Mouse (Mus musculus): ENCODE measurements around the gene Atf1. TPM values are rescaled to one million over a fixed set of nuclear protein-coding genes. Genes with fewer than 3 reads are reported as not detected.
"Not testable (repeated sequence)": the region's sequence is repeated elsewhere in the genome, so short reads cannot be mapped to it uniquely, and the experiment has no call there.

The Atf1 gene
- polyA plus RNA-seq, 1 experiment from 2014 or later: 46.9 TPM

DNA sequence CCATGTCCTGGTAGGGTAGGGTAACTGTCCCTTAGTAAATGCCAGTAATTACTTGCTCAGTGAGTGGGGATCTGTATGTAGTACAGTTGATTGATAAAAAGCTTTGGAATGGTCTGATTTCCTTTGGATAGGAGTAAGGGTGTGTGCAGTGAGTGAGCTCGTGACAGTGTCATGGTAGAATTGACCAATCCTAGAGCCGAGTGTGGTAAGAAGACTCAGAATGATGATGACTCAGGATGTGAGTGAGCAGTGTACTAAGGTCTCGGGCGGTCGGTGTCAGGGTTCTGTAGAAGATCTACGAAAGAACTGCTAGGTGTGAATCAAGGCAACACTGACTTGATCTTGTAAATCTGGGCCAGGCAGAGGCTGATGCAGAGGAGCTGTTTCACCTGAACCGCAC lies 18.3 kb downstream of the Atf1 start:
- H3K4me3 ChIP-seq (replicated peaks): no peak overlapping the region
- WGBS: 95% methylated on average over 7 of the region's 7 CpGs
- H3K4me2 ChIP-seq: no peak overlapping the region
- H3K4me1 ChIP-seq: no peaks in the 10 kb centered on the region
- no peaks in the 10 kb centered on the region for H3K27me3 ChIP-seq (replicated peaks)
- no peak for ATAC-seq (ENCODE audit: insufficient read depth, low FRiP score, low read depth)
- no peak overlapping the region for H3K27ac ChIP-seq
- no peak overlapping the region for H3K9ac ChIP-seq
- no peaks in the 10 kb centered on the region for H3K9me3 ChIP-seq
- peaks cover 49% of the 10 kb centered on the region for H3K36me3 ChIP-seq

DNA sequence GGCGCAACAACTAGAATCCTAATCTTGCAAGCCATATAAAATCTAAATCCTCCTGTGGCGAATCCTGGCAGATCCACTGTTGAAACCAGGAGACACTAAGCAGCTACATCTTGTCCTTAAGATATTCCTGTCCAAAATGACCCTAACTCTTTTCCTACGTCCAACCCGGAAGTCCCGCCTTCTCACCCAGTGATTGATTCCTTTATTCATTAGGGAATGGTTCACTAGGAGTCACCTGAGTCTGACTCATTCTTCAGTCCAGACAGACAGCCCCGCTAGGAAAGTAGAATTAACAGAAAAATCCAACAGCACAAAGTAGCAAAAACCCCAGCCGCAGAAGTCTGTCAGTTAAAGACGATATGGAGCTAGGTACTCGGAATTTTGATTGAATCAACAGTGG lies 19.7 kb downstream of the Atf1 start:
- Histone ChIP-seq H3K9me3 (no peaks in the 10 kb centered on the region), H3K4me2 (no peak overlapping the region), H3K27me3 (replicated peaks) (no peaks in the 10 kb centered on the region), H3K9ac (no peak overlapping the region), H3K36me3 (peaks cover 54% of the 10 kb centered on the region), H3K27ac (no peak overlapping the region), H3K4me3 (replicated peaks) (no peak overlapping the region), H3K4me1 (no peaks in the 10 kb centered on the region)
- WGBS: 90% methylated on average over 9 of the region's 9 CpGs
- ATAC-seq (ENCODE audit: insufficient read depth, low FRiP score, low read depth): no peak

DNA sequence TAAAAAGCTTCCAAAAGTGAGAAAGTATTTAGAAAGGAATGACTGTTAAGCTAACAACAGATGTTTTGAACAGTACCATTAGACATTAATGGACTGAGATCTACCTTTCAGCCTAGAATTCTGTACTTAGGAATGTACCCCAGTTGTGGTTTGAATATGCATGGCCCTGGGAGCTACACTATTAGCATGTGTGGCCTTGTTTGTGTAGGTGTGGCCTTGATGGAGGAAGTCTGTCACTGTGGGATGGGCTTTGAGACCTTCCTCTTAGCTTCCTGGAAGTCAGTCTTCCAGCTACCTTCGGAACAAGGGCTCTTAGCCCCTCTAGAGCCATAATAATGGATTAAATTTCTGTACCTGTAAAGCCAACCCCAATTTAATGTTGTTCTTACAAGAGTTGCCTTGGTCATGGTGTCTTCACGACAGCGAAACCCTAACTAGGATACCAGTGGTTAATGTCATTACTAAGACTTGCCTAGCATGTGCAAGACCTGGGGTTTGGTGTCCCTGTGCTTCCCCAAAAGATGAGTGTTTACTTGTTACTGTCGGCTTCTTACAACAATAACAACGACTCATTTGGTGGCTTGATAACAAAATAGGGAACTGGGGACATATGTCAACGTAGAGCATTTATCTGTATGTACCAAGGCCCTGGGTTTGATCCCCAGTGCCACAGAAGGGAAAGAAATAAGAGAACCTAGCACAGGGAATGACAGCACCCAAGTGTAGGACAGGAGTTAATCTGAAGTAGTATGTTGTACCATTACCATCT lies 21.2 kb downstream of the Atf1 start:
- no peaks in the 10 kb centered on the region for H3K4me1 ChIP-seq
- no peaks in the 10 kb centered on the region for H3K27me3 ChIP-seq (replicated peaks)
- H3K9ac ChIP-seq: no peak overlapping the region
- ATAC-seq (ENCODE audit: insufficient read depth, low FRiP score, low read depth): no peak
- WGBS: 89% methylated on average over 6 of the region's 6 CpGs
- H3K9me3 ChIP-seq: no peaks in the 10 kb centered on the region
- H3K27ac ChIP-seq: no peak overlapping the region
- no peak overlapping the region for H3K4me3 ChIP-seq (replicated peaks)
- H3K36me3 ChIP-seq: peaks cover 59% of the 10 kb centered on the region
- no peak overlapping the region for H3K4me2 ChIP-seq

DNA sequence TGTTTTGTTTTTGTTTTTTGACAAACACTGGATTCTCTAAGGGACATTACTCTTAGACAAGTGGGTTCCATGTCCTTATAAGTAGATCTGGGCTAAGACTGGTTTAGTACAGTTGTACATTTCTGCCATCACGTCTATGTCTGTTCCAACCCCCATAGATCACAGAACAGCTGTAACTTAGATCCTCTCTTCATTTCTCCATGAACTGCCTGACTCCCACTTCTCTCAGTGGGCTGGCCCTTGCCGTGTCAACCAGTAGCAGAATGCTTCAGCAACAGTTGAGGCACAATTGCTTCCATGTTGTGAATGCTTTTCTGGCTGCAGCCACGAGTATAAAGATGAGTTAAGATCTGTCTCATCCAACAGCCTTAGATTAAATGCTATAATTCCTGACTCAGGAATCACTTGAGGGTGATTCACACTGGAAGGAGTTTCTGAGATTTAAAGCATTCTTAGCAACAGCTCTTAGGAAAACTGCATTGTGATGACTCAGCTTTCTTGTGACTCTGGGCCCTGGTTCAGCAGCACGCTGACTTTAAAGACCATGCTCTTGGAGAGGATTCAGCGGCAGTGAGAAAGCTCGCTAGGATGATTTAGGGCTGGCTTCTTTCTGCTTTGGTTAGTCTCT lies 23.6 kb downstream of the Atf1 start:
- Histone ChIP-seq H3K27me3 (replicated peaks) (no peaks in the 10 kb centered on the region), H3K4me3 (replicated peaks) (no peak overlapping the region), H3K9me3 (no peaks in the 10 kb centered on the region), H3K4me1 (no peaks in the 10 kb centered on the region), H3K4me2 (no peak overlapping the region), H3K36me3 (peaks cover 72% of the 10 kb centered on the region), H3K9ac (no peak overlapping the region), H3K27ac (no peak overlapping the region)
- ATAC-seq (ENCODE audit: insufficient read depth, low FRiP score, low read depth): no peak
- 83% methylated on average over 6 of the region's 6 CpGs for WGBS

DNA sequence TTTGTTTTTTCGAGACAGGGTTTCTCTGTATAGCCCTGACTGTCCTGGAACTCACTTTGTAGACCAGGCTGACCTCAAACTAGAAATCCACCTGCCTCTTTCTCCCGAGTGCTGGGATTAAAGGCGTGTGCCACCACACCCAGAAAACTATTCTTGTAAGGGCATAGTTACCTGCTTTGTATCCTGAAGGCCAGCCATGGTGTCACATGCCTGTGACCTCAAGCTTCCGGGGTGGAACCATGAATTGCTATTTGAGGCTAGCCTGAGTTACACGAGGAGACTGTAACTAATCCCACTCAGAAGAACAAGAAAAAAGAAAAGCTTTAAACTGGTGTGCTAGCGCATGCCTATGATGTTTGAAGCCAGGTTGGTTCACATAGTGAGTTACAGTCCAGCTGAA lies 28.8 kb downstream of the Atf1 start:
- H3K9me3 ChIP-seq: no peaks in the 10 kb centered on the region

DNA sequence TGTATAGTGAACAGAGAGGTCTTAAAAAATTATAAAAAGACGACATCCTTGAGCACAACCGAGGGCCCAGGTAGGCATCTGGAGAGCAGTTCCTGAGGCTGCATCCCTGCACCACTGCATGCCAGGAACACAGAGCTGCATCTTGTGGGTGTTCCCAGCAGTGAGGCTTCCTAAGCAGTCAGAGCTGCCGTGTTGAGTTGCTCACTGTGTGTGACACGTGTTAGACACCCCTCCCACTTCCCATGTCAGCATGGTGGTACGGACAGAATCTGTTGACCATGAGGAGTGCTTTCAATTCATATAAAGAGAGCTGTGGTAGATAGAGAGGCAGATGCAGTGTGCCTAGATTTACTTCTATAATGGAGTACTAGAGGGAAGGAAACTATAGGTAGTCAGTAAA lies 29.7 kb downstream of the Atf1 start:
- no peak overlapping the region for H3K27ac ChIP-seq
- WGBS: 84% methylated on average over 5 of the region's 5 CpGs
- peaks cover 58% of the 10 kb centered on the region for H3K36me3 ChIP-seq
- no peak overlapping the region for H3K9ac ChIP-seq
- H3K27me3 ChIP-seq (replicated peaks): no peaks in the 10 kb centered on the region
- no peaks in the 10 kb centered on the region for H3K4me1 ChIP-seq
- no peak for ATAC-seq (ENCODE audit: insufficient read depth, low FRiP score, low read depth)
- no peaks in the 10 kb centered on the region for H3K9me3 ChIP-seq
- no peak overlapping the region for H3K4me3 ChIP-seq (replicated peaks)
- no peak overlapping the region for H3K4me2 ChIP-seq

More for the DNA sequence above, 28.8 kb downstream of the Atf1 start:
- Histone ChIP-seq H3K27ac (no peak overlapping the region), H3K27me3 (replicated peaks) (no peaks in the 10 kb centered on the region), H3K9ac (no peak overlapping the region), H3K36me3 (peaks cover 63% of the 10 kb centered on the region), H3K4me2 (no peak overlapping the region), H3K4me1 (no peaks in the 10 kb centered on the region), H3K4me3 (replicated peaks) (no peak overlapping the region)
- no peak for ATAC-seq (ENCODE audit: insufficient read depth, low FRiP score, low read depth)
- WGBS: 86% methylated on average over 6 of the region's 6 CpGs

DNA sequence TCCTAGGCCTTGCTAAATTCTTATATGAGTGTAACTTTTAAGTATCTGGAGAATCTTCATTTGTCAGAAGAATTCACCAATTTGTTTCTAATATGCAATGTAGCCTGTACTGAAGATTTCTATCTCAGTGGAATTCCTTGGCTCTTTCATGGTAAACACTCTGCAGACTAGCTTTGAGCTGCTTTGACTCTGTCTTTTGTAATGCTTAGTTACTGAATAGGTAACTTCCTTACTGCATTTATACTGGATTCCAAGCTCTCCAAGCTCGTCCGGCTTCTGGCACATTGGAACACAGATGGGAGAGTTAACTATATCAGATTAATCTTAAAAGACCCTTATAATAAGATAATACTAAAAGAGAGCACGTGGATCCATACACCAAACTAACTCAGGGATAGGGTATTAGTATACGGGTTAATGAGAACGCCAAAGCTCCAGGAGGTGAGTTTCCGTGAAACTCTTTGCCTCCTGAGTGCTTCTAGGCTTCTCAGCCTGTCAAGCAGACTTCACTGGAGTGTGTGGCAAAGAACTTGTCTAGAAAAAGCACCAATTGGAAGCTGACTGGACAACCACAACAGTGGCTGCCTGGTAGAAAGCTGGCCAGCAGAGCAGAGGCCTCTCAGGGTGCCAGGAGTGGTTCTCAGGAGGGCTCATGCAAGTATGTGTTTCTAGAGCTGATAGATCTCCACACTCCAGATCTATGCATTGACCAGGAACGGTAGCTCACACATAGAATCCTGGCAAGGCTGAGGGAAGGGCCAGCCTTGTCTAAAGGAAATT lies 31.2 kb downstream of the Atf1 start:
- H3K9ac ChIP-seq: no peak overlapping the region
- no peak overlapping the region for H3K27ac ChIP-seq
- no peaks in the 10 kb centered on the region for H3K4me1 ChIP-seq
- WGBS: 96% methylated on average over 7 of the region's 7 CpGs
- no peak overlapping the region for H3K4me2 ChIP-seq
- H3K9me3 ChIP-seq: no peaks in the 10 kb centered on the region
- no peak overlapping the region for H3K4me3 ChIP-seq (replicated peaks)
- H3K36me3 ChIP-seq: peaks cover 46% of the 10 kb centered on the region
- ATAC-seq (ENCODE audit: insufficient read depth, low FRiP score, low read depth): no peak
- no peaks in the 10 kb centered on the region for H3K27me3 ChIP-seq (replicated peaks)

DNA sequence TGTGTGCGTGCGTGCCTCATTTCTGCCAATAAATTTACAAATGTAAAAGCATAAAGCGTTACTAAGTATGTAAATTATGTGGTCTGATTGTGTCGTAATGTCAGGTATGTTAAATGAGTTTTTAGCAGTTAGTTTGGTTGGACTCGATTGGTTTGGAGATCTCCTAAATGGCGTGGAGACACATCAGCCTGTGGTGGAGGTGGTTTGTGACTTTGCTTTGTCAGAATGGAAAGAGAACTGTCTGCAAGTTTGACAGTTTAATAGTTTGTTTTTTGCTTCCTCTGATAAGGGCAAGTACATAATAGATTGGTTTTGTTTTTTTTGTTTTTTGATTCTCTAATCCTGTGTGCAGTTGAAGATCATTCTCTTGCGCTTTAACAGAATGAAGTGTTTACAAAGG lies 32.7 kb downstream of the Atf1 start:
- not testable (repeated sequence) for H3K9me3 ChIP-seq; ATAC-seq (ENCODE audit: insufficient read depth, low FRiP score, low read depth); H3K4me3 ChIP-seq (replicated peaks); H3K4me2 ChIP-seq; H3K27ac ChIP-seq; H3K27me3 ChIP-seq (replicated peaks); H3K4me1 ChIP-seq; H3K9ac ChIP-seq
- peaks cover 33% of the 10 kb centered on the region for H3K36me3 ChIP-seq
- WGBS: 81% methylated on average over 4 of the region's 7 CpGs

DNA sequence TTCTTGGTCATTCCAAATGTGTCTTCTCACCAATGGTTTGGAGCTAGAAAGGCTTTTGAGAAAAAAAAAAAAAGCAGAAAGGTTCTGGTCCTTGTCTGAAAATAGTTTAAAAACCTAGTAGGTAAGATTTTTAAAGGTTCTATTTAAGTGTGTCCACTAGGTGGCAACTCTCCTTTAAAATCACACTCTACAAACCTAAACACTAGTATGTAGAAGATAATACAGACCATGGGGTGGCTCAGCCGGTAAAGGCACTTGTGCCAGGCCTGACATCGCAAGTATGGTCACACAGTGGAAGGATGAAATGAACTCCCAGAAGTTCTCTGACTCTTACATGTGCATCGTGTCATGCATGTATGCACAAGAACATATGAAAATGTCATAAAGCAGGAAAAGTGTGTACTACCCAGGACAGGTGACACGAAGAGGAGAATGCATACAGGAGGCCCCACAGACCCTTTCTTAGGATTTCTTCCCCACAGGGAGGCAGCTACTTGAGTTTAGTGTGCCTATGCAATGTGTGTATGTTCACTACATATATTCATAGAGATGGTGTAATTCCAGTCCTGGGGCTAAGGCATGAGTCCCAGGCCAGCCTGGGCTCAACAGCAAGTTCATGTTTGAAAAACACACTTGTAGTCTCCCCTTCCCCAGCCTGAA lies 35.8 kb downstream of the Atf1 start:
- 27% methylated on average over 4 of the region's 4 CpGs for WGBS
- Histone ChIP-seq H3K27me3 (replicated peaks) (no peaks in the 10 kb centered on the region), H3K4me2 (no peak overlapping the region), H3K9me3 (no peaks in the 10 kb centered on the region), H3K9ac (no peak overlapping the region), H3K36me3 (peaks cover 11% of the 10 kb centered on the region), H3K4me3 (replicated peaks) (no peak overlapping the region), H3K4me1 (no peaks in the 10 kb centered on the region), H3K27ac (no peak overlapping the region)
- ATAC-seq (ENCODE audit: insufficient read depth, low FRiP score, low read depth): no peak

DNA sequence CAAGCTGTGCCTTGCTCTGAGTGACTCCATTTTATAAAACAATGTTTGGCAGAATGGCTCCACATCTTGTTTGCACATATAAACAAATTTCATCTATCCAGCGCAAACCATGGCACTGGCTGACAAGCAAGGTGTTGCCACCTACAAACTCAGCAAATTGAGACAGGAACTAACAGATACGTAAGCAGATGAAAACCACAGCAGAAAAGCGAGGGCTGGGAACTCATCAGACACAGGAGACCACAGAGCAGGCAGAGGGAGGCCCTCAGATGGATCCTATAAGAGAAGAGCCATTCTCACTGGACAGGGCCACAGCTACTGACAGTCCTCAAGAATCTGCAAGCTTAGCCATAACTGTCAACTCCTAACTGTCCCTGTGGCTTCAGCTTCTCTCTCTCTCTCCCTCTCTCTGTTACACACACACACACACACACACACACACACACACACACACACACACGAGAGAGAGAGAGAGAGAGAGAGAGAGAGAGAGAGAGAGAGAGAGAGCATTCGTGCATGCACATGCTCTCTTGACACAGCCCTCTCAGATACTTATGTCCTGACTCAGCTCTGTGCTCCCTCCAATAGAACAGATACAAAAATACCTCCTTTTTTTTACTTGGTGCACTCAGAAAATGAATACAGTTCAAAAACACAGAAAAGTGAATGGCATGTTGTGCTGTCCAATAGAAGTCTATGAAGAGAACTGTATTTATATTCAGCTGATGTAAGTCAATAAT lies 38.1 kb downstream of the Atf1 start:
- Histone ChIP-seq H3K9ac (no peak overlapping the region), H3K9me3 (no peaks in the 10 kb centered on the region), H3K4me2 (no peak overlapping the region), H3K27me3 (replicated peaks) (no peaks in the 10 kb centered on the region), H3K27ac (no peak overlapping the region), H3K36me3 (no peaks in the 10 kb centered on the region), H3K4me3 (replicated peaks) (no peak overlapping the region), H3K4me1 (no peaks in the 10 kb centered on the region)
- 64% methylated on average over 5 of the region's 5 CpGs for WGBS
- no peak for ATAC-seq (ENCODE audit: insufficient read depth, low FRiP score, low read depth)

DNA sequence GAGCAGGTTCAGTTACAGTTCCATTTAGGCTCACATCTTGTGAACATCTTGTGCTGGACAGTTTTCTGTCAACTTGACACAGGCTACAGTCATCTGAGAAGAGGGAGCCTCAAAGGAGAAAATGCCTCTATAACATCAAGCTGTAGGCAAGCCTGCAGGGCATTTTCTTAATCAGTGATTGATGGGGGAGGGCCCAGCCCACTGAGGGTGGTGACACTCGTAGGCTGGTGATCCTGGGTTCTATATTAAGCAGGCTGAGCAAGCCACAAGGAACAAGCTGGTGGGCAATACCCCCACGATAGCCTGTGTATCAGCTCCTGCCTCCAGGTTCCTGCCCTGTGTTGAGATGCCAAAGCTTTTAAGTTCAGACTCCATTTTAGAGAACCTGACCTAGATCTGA lies 41.3 kb downstream of the Atf1 start:
- Histone ChIP-seq H3K4me2 (no peak overlapping the region), H3K36me3 (no peaks in the 10 kb centered on the region), H3K4me1 (no peaks in the 10 kb centered on the region), H3K4me3 (replicated peaks) (no peak overlapping the region), H3K27ac (no peak overlapping the region), H3K27me3 (replicated peaks) (no peaks in the 10 kb centered on the region), H3K9me3 (no peaks in the 10 kb centered on the region), H3K9ac (no peak overlapping the region)
- ATAC-seq (ENCODE audit: insufficient read depth, low FRiP score, low read depth): no peak
- 58% methylated on average over 2 of the region's 2 CpGs for WGBS

All from stomach, embryonic 15.5 days (tissue).